Mouse (Mus musculus) kidney, adult 2 months (tissue): ENCODE results near the gene Hck.

Experiments used
- CTCF ChIP-seq: fragments of 200-500 bp; conservative IDR thresholded peaks from 2 replicates; pipeline ENCODE4 v1.5.1; 2011; ENCODE audit warnings: low read depth, mild to moderate bottlenecking, control low read depth, low read length, moderate library complexity, mixed read lengths; ENCODE audit not compliant: insufficient read depth, insufficient read length
- POLR2A ChIP-seq: fragments of 200-500 bp; IDR thresholded peaks from one replicate; pipeline ENCODE4 v1.6.1; 2011; ENCODE audit warnings: low read depth, low read length, control low read depth

GRCm38 (mm10) chr2:153151026-153151425 is 42.8 kb downstream of the Hck start:
- no peak for TF ChIP-seq POLR2A
- no peak for TF ChIP-seq CTCF
